Mouse (Mus musculus) embryo, embryonic 11.5 days (tissue): ENCODE data around the gene Olfr710.
"Not testable (repeated sequence)": the region's sequence is repeated elsewhere in the genome, so short reads cannot be mapped to it uniquely, and the experiment has no call there.

ENCODE experiments used
- DNase-seq: peaks from one replicate; pipeline ENCODE4 v3.0.0-alpha.2; 2012; ENCODE audit warnings: low read depth, low spot score

Gene Olfr710

GRCm38 (mm10) chr7:106948212-106948611, at the start of gene Olfr710:
TSS of gene Olfr710 (minus strand) at chr7:106948312.
- DNase-seq, result no peak

GRCm38 (mm10) chr7:106985236-106985635, 37.1 kb upstream of the Olfr710 start:
- DNase-seq, result no peak

GRCm38 (mm10) chr7:106975353-106975752, 27.2 kb upstream of the Olfr710 start, which contains the start of gene Olfr711:
TSS of gene Olfr711 (minus strand) at chr7:106975453.
- no peak for DNase-seq

DNA sequence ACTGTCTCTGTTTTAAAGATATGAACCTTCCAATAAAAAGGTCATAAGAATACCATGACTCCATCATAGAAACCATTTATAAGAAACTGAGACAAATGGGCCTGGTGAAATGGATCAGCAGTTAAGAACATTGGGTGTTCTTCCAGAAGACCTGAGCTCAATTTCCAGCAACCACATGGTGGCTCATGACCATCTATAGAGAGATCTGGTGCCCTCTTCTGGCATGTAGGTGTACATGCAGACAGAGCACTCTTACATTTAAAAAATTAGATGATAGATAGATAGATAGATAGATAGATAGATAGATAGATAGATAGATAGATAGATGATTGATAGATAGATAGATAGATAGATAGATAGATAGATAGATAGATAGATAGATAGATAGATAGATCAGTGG, 19.4 kb upstream of the Olfr710 start:
- DNase-seq, result not testable (repeated sequence)

- no peak for DNase-seq
These were observed 15.7 kb upstream of the Olfr710 start, which contains the start of gene Olfr6 for GRCm38 (mm10) chr7:106963837-106964236. TSS of gene Olfr6 (minus strand) at chr7:106963937.

GRCm38 (mm10) chr7:106932119-106932518, 16.0 kb downstream of the Olfr710 start, which contains the start of gene Olfr709-ps1:
TSS of gene Olfr709-ps1 (minus strand) at chr7:106932219.
- DNase-seq, result no peak

- DNase-seq, result not testable (repeated sequence)
These were observed 27.2 kb downstream of the Olfr710 start for GRCm38 (mm10) chr7:106920961-106921360.

DNA sequence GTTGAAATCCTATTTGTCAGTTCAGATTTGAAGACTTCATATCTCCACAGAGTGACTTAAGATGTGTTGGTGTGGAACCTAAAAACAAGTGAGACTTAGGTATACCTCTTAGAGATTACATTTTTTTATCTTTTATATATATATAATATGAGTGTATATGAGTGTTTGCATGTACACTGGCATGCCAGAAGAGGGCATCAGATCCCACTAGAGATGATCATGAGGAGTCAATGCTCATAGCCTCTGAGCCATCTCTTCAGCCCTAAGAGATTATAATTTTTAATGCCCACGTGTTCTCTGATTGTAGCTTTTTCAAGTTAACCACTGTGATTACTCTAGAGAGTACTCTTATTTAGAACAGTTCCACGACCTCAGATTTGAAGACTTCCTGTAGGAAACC, 40.4 kb downstream of the Olfr710 start, which contains the start of gene Olfr1532-ps1:
TSS of gene Olfr1532-ps1 (plus strand) at position 326 of the 400 bp plus-strand sequence.
- no peak for DNase-seq

DNA sequence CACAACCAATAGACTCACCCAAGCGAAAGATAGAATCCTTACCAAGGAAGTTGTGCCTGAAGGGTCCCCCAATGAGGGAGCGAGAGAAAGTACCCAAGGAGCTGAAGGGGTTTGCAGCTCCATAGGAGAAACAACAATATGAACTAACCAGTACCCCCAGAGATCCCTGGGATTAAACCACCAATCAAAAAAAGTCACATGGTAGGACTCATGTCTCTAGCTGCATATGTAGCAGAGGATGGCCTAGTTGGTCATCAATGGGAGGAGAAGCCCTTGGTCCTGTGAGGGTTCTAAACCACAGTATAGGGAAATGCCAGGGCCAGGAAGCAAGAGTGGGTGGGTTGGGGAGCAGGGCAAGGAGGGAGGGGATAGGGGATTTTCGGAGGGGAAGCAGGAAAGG, 47.0 kb downstream of the Olfr710 start, which contains the start of gene Olfr707:
TSS of gene Olfr707 (minus strand) at position 101 of the 400 bp plus-strand sequence.
- not testable (repeated sequence) for DNase-seq
